Mouse (Mus musculus): ENCODE data around the gene Celf2. TPM values are rescaled to one million over a fixed set of nuclear protein-coding genes. Genes with fewer than 3 reads are reported as not detected.

Celf2 gene
- total RNA-seq, 4 experiments from 2014 or later: 60.0 to 64.8 (median 63.1) TPM

GRCm38 (mm10) chr2:6739998-6740668 lies 769.2 kb downstream of the Celf2 start:
- DNase-seq (ENCODE audit: low spot score): no peak

GRCm38 (mm10) chr2:6732026-6732425 lies 777.3 kb downstream of the Celf2 start:
- DNase-seq (ENCODE audit: low spot score): no peak

- no peak for DNase-seq (ENCODE audit: low spot score)
Observed at GRCm38 (mm10) chr2:6730860-6731259, 778.5 kb downstream of the Celf2 start.

- DNase-seq (ENCODE audit: low spot score): no peak
Observed at GRCm38 (mm10) chr2:6729984-6730383, 779.4 kb downstream of the Celf2 start.

- DNase-seq (ENCODE audit: low spot score): no peak
Observed at GRCm38 (mm10) chr2:6728840-6729252, 780.5 kb downstream of the Celf2 start.

GRCm38 (mm10) chr2:6727366-6727765 lies 782.0 kb downstream of the Celf2 start:
- DNase-seq (ENCODE audit: low spot score): no peak

- DNase-seq (ENCODE audit: low spot score): no peak
Observed at GRCm38 (mm10) chr2:6726071-6726470, 783.3 kb downstream of the Celf2 start.

- DNase-seq (ENCODE audit: low spot score): no peak
Observed at GRCm38 (mm10) chr2:6723602-6724001, 785.8 kb downstream of the Celf2 start.

GRCm38 (mm10) chr2:6721460-6722401 lies 787.6 kb downstream of the Celf2 start:
- DNase-seq (ENCODE audit: low spot score): peak; percentile 51

- peak; percentile 29 for DNase-seq (ENCODE audit: low spot score)
Observed at GRCm38 (mm10) chr2:6720753-6721459, 788.5 kb downstream of the Celf2 start.

- DNase-seq (ENCODE audit: low spot score): no peak
Observed at GRCm38 (mm10) chr2:6718864-6719263, 790.5 kb downstream of the Celf2 start.

- no peak for DNase-seq (ENCODE audit: low spot score)
Observed at GRCm38 (mm10) chr2:6717953-6718352, 791.4 kb downstream of the Celf2 start.

- DNase-seq (ENCODE audit: low spot score): no peak
Observed at GRCm38 (mm10) chr2:6715562-6715961, 793.8 kb downstream of the Celf2 start.

- no peak for DNase-seq (ENCODE audit: low spot score)
Observed at GRCm38 (mm10) chr2:6713529-6713928, 795.8 kb downstream of the Celf2 start.

- DNase-seq (ENCODE audit: low spot score): no peak
Observed at GRCm38 (mm10) chr2:6710687-6711430, 798.5 kb downstream of the Celf2 start.

- no peak for DNase-seq (ENCODE audit: low spot score)
Observed at GRCm38 (mm10) chr2:6707959-6708519, 801.3 kb downstream of the Celf2 start.

- DNase-seq (ENCODE audit: low spot score): no peak
Observed at GRCm38 (mm10) chr2:6707276-6707675, 802.1 kb downstream of the Celf2 start.

GRCm38 (mm10) chr2:6705929-6706739 lies 803.2 kb downstream of the Celf2 start:
- DNase-seq (ENCODE audit: low spot score): no peak

- DNase-seq (ENCODE audit: low spot score): no peak
Observed at GRCm38 (mm10) chr2:6705475-6705874, 803.9 kb downstream of the Celf2 start.

GRCm38 (mm10) chr2:6704804-6705203 lies 804.6 kb downstream of the Celf2 start:
- no peak for DNase-seq (ENCODE audit: low spot score)
